Mouse (Mus musculus): ENCODE measurements around the gene Ccl3. TPM values are rescaled to one million over a fixed set of nuclear protein-coding genes. Genes with fewer than 3 reads are reported as not detected.

Ccl3 gene
- polyA plus RNA-seq, 1 experiment from 2014 or later: 2.4 TPM

DNA sequence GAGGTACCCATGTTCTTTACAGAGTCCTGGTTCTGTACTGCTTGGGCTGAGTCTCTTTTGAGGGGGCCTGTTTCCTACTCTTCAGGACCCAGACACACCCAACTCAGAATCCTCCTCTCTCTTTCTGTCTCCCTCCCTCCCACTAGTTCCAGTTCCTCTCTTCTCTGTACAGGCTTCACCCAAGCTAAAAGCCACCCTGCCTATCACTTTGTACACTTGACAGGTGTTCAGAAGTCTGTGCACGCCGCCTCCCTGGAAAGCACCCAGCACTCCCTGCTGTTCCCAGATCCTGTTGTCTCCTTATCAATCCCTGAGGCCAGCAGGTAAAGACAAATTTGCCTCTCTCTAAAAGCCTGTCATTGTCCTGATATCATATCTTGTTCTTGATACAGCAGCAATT is 38.3 kb downstream of the Ccl3 start:
- ATAC-seq (ENCODE audit: low FRiP score, low TSS enrichment): no peak
- H3K4me3 ChIP-seq (replicated peaks; ENCODE audit: low read depth, low read length): no peak overlapping the region
- no peaks in the 10 kb centered on the region for H3K9me3 ChIP-seq (ENCODE audit: control insufficient read depth, low read length)
- H3K36me3 ChIP-seq (ENCODE audit: control insufficient read depth, insufficient read depth, low read length): no peaks in the 10 kb centered on the region
- no peak for DNase-seq
- no peak overlapping the region for H3K4me2 ChIP-seq (ENCODE audit: low read length)
- WGBS: 75% methylated on average over 2 of the region's 2 CpGs
- H3K9ac ChIP-seq (replicated peaks; ENCODE audit: low read length): no peak overlapping the region
- H3K27me3 ChIP-seq (ENCODE audit: control insufficient read depth, insufficient read depth, low read length): no peaks in the 10 kb centered on the region
- no peak overlapping the region for H3K27ac ChIP-seq (replicated peaks; ENCODE audit: low read depth, low read length)
- H3K4me1 ChIP-seq (ENCODE audit: control insufficient read depth, insufficient read depth, low read length): no peaks in the 10 kb centered on the region

DNA sequence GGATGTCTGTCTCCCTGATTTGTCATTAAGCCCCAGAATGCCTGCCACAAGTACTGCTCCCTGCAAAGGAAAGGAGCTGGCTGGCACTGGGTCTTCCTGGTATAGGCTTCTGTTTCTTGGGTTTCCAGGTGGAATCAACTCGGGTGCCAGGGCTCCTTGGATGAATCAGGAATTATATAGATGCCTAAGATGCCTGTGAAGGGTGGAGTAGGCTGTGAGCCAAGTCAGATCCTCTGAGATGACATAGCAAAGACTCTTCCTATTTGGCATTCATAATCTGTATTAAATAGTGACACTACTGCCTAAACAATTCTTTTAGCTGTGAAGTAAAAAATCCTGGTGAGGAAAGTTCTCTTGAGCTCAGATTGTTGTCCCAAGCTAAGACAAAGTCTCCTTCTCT is 42.8 kb downstream of the Ccl3 start:
- H3K9me3 ChIP-seq (ENCODE audit: control insufficient read depth, low read length): no peaks in the 10 kb centered on the region
- no peak overlapping the region for H3K4me2 ChIP-seq (ENCODE audit: low read length)
- 53% methylated on average over 1 of the region's 1 CpGs for WGBS
- H3K4me3 ChIP-seq (replicated peaks; ENCODE audit: low read depth, low read length): no peak overlapping the region
- DNase-seq (no peak), ATAC-seq (ENCODE audit: low FRiP score, low TSS enrichment) (no peak)
- no peaks in the 10 kb centered on the region for H3K27me3 ChIP-seq (ENCODE audit: control insufficient read depth, insufficient read depth, low read length)
- H3K4me1 ChIP-seq (ENCODE audit: control insufficient read depth, insufficient read depth, low read length): no peaks in the 10 kb centered on the region
- H3K9ac ChIP-seq (replicated peaks; ENCODE audit: low read length): no peak overlapping the region
- H3K36me3 ChIP-seq (ENCODE audit: control insufficient read depth, insufficient read depth, low read length): no peaks in the 10 kb centered on the region
- no peak overlapping the region for H3K27ac ChIP-seq (replicated peaks; ENCODE audit: low read depth, low read length)

DNA sequence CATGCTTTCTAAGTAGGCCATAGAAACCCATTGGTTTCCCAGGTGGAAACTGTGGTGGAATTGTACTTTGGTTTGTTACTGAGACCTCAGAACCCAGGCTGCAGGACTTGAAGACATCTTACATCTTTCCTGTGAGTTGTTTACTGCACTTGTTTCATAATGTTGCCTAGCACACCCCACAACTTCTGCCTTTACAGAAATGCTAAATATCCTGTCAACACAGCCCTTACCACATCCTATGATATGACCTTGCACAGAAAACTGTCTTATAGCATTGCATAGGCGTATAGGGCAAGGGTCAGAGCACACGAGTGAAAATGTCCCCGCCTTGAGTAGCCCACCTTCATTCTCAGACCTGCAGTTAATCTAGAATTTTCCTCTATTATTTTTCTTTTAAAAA is 43.6 kb downstream of the Ccl3 start:
- Histone ChIP-seq H3K9me3 (ENCODE audit: control insufficient read depth, low read length) (no peaks in the 10 kb centered on the region), H3K4me1 (ENCODE audit: control insufficient read depth, insufficient read depth, low read length) (no peaks in the 10 kb centered on the region), H3K27me3 (ENCODE audit: control insufficient read depth, insufficient read depth, low read length) (no peaks in the 10 kb centered on the region), H3K36me3 (ENCODE audit: control insufficient read depth, insufficient read depth, low read length) (no peaks in the 10 kb centered on the region), H3K9ac (replicated peaks; ENCODE audit: low read length) (no peak overlapping the region), H3K27ac (replicated peaks; ENCODE audit: low read depth, low read length) (no peak overlapping the region), H3K4me3 (replicated peaks; ENCODE audit: low read depth, low read length) (no peak overlapping the region), H3K4me2 (ENCODE audit: low read length) (no peak overlapping the region)
- ATAC-seq (ENCODE audit: low FRiP score, low TSS enrichment): no peak
- 92% methylated on average over 3 of the region's 3 CpGs for WGBS
- DNase-seq: no peak

DNA sequence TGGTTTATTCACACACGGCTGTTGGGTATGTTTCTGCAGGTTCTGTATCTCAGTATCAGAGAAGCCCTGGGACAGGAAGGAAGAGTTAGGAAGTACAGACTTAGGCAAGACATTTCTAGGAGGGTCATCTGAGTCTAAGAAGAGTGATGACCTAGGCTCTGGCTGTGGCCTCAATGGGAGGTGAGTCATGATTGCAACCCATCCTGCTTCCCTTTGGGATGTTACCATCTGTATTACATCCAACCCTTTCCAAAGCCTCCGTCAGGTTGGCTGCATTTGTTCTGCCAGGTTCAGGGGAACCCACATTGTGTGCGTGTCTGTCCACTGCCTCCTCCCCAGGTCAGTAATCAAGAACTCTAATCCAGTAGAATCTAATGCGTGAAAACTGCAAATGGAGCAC is 44.5 kb downstream of the Ccl3 start:
- H3K27ac ChIP-seq (replicated peaks; ENCODE audit: low read depth, low read length): no peak overlapping the region
- H3K4me1 ChIP-seq (ENCODE audit: control insufficient read depth, insufficient read depth, low read length): no peaks in the 10 kb centered on the region
- no peaks in the 10 kb centered on the region for H3K27me3 ChIP-seq (ENCODE audit: control insufficient read depth, insufficient read depth, low read length)
- H3K4me3 ChIP-seq (replicated peaks; ENCODE audit: low read depth, low read length): no peak overlapping the region
- H3K9me3 ChIP-seq (ENCODE audit: control insufficient read depth, low read length): no peaks in the 10 kb centered on the region
- ATAC-seq (ENCODE audit: low FRiP score, low TSS enrichment): no peak
- H3K9ac ChIP-seq (replicated peaks; ENCODE audit: low read length): no peak overlapping the region
- no peaks in the 10 kb centered on the region for H3K36me3 ChIP-seq (ENCODE audit: control insufficient read depth, insufficient read depth, low read length)
- H3K4me2 ChIP-seq (ENCODE audit: low read length): no peak overlapping the region
- DNase-seq: no peak
- 89% methylated on average over 4 of the region's 4 CpGs for whole genome bisulfite sequencing

DNA sequence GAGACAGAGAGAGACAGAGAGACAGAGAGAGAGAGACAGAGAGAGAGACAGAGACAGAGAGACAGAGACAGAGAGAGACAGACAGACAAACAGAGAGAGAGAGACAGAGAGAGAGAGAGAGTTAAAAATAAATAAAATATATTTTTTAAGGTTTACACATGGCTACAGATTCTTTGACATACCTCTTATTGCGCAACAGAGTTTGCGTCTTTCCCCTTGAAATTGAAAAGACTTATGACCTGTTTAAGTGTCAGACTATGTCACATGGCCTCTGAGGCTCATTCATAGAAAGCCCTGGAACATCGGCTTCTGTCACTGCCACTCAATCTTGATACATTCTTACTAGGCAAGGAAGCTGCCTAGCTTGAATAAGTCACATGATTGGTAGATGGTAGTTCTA is 45.8 kb downstream of the Ccl3 start:
- Histone ChIP-seq H3K4me2 (ENCODE audit: low read length) (no peak overlapping the region), H3K36me3 (ENCODE audit: control insufficient read depth, insufficient read depth, low read length) (no peaks in the 10 kb centered on the region), H3K9me3 (ENCODE audit: control insufficient read depth, low read length) (no peaks in the 10 kb centered on the region), H3K4me1 (ENCODE audit: control insufficient read depth, insufficient read depth, low read length) (no peaks in the 10 kb centered on the region), H3K27ac (replicated peaks; ENCODE audit: low read depth, low read length) (no peak overlapping the region), H3K27me3 (ENCODE audit: control insufficient read depth, insufficient read depth, low read length) (no peaks in the 10 kb centered on the region), H3K4me3 (replicated peaks; ENCODE audit: low read depth, low read length) (no peak overlapping the region), H3K9ac (replicated peaks; ENCODE audit: low read length) (no peak overlapping the region)
- DNase-seq (no peak), ATAC-seq (ENCODE audit: low FRiP score, low TSS enrichment) (no peak)
- 95% methylated on average over 3 of the region's 3 CpGs for WGBS

DNA sequence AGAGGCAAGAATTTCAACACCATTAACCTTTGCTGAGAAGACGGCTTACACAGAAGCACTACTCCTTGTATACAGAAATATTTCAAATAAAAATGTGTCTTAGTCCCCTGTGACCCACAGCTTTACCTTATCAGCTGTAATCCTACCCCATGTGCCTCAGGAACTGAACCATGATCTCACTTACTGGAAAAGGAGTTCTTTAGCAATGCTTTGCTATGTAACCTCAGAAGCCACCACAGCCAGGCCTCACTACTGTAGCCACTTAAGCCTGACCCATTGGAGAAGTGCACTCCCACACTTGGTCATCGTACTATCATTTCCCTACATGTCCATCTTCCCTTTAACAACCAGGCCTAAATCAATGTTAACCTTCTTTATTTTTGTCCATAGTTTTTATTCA is 48.6 kb downstream of the Ccl3 start:
- H3K4me2 ChIP-seq (ENCODE audit: low read length): no peak overlapping the region
- H3K36me3 ChIP-seq (ENCODE audit: control insufficient read depth, insufficient read depth, low read length): no peaks in the 10 kb centered on the region
- H3K9ac ChIP-seq (replicated peaks; ENCODE audit: low read length): no peak overlapping the region
- no peak overlapping the region for H3K27ac ChIP-seq (replicated peaks; ENCODE audit: low read depth, low read length)
- no peaks in the 10 kb centered on the region for H3K9me3 ChIP-seq (ENCODE audit: control insufficient read depth, low read length)
- WGBS: 97% methylated on average over 2 of the region's 2 CpGs
- no peak for ATAC-seq (ENCODE audit: low FRiP score, low TSS enrichment)
- H3K27me3 ChIP-seq (ENCODE audit: control insufficient read depth, insufficient read depth, low read length): no peaks in the 10 kb centered on the region
- no peak for DNase-seq
- H3K4me1 ChIP-seq (ENCODE audit: control insufficient read depth, insufficient read depth, low read length): no peaks in the 10 kb centered on the region
- H3K4me3 ChIP-seq (replicated peaks; ENCODE audit: low read depth, low read length): no peak overlapping the region

DNA sequence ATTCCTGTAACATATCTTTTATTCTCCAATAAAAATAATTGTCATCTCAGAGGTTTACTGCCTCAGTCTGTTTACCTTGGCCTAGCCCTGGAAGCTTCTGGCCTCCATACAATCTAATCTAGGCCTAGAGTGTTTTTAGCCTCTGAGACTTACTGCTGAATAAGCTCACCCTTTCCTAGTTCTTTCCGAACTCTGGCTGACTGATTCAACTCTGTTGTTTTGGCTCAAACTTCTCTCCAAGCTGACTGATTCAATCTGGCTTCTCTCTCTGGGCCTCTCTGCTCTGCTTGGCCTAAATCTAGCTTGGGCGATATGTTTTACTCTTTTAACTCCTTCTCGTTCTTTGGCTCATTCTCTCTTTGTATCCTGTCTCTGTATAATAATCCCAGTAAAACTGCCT is 50.2 kb downstream of the Ccl3 start:
- Histone ChIP-seq H3K9me3 (ENCODE audit: control insufficient read depth, low read length) (no peaks in the 10 kb centered on the region), H3K4me2 (ENCODE audit: low read length) (no peak overlapping the region), H3K36me3 (ENCODE audit: control insufficient read depth, insufficient read depth, low read length) (no peaks in the 10 kb centered on the region), H3K4me3 (replicated peaks; ENCODE audit: low read depth, low read length) (no peak overlapping the region), H3K27ac (replicated peaks; ENCODE audit: low read depth, low read length) (no peak overlapping the region), H3K27me3 (ENCODE audit: control insufficient read depth, insufficient read depth, low read length) (no peaks in the 10 kb centered on the region), H3K9ac (replicated peaks; ENCODE audit: low read length) (no peak overlapping the region), H3K4me1 (ENCODE audit: control insufficient read depth, insufficient read depth, low read length) (no peaks in the 10 kb centered on the region)
- no peak for ATAC-seq (ENCODE audit: low FRiP score, low TSS enrichment)
- no peak for DNase-seq
- WGBS: 88% methylated on average over 3 of the region's 3 CpGs

DNA sequence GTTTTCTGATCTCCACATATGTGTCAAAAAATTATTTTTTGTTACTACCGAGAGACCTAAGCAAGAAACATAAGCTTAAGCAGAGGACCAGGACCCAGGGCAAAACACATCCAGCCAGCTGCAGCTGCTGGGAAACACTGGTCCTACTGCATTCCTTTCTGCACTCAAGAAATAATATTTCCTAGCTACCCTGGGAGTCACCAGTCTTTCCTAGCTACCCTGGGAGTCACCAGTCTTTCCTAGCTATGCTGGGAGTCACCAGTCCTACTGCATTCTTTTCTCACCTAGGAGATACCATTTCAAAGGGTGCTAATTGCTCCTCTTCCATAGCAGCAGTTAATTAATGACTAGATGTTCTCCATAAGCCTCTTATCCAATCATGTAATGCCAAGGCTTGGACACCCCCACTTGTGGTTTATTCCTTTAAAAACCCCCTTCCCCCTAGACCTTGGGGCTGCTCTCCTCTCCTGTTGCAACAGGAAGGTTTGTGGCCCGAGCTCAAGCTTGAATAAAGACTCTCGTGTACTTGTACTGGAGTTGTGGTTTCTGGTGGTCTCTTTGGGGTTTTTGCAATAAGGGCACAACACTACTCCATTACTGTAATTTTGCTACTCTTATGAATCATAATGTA is 50.8 kb downstream of the Ccl3 start:
- Histone ChIP-seq H3K36me3 (ENCODE audit: control insufficient read depth, insufficient read depth, low read length) (no peaks in the 10 kb centered on the region), H3K4me3 (replicated peaks; ENCODE audit: low read depth, low read length) (no peak overlapping the region), H3K27ac (replicated peaks; ENCODE audit: low read depth, low read length) (no peak overlapping the region), H3K4me1 (ENCODE audit: control insufficient read depth, insufficient read depth, low read length) (no peaks in the 10 kb centered on the region), H3K4me2 (ENCODE audit: low read length) (no peak overlapping the region), H3K9me3 (ENCODE audit: control insufficient read depth, low read length) (no peaks in the 10 kb centered on the region), H3K27me3 (ENCODE audit: control insufficient read depth, insufficient read depth, low read length) (no peaks in the 10 kb centered on the region), H3K9ac (replicated peaks; ENCODE audit: low read length) (no peak overlapping the region)
- 89% methylated on average over 3 of the region's 3 CpGs for WGBS
- ATAC-seq (ENCODE audit: low FRiP score, low TSS enrichment) (no peak), DNase-seq (no peak)

All from midbrain, embryonic 14.5 days (tissue).